Mouse (Mus musculus) small intestine, adult 2 months (tissue): Measurements from ENCODE around the gene Olfr92.

Source experiments
- CTCF ChIP-seq: fragments of 200-500 bp; IDR thresholded peaks from 2 replicates; pipeline ENCODE4 v1.5.1; 2012; ENCODE audit warnings: low read depth, mild to moderate bottlenecking, control low read depth, inconsistent platforms, low read length, moderate library complexity, mixed read lengths; ENCODE audit not compliant: insufficient replicate concordance, insufficient read length; ENCODE audit errors: extremely low read depth
- POLR2A ChIP-seq: fragments of 200-500 bp; IDR thresholded peaks from 2 replicates; pipeline ENCODE4 v1.6.1; 2012; ENCODE audit warnings: low read depth, mild to moderate bottlenecking, control low read depth, inconsistent platforms, low read length, moderate library complexity

DNA sequence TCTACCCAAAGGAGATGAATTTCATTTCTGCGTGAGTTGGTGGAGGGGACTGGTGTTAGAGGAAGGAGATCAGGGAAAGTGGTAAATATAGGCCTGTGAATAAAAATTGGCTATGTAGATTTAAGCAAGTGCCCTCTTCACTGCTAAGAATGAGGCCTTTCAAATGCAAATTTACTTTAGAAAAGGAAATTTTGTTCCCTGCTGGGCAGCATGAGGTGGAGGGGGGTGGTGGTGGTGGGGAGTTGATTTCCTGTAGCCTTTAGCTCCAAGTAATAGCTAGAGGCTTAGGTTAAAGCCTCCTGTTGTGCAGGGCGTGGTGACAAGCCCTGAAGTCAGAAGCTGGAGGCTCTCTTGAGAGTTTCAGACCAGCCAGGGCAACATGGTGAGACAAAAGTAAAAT lies 40.9 kb downstream of the Olfr92 start:
- no peak for TF ChIP-seq CTCF
- TF ChIP-seq POLR2A, result no peak
